Mouse (Mus musculus): ENCODE results near the gene Magix.

Gene Magix

GRCm38 (mm10) chrX:7673578-7674281 lies 7.3 kb downstream of the Magix start:
- DNase-seq (ENCODE audit: low spot score): no peak

GRCm38 (mm10) chrX:7672739-7673138 lies 8.3 kb downstream of the Magix start:
- DNase-seq (ENCODE audit: low spot score): no peak

- no peak for DNase-seq (ENCODE audit: low spot score)
Observed at GRCm38 (mm10) chrX:7670921-7671623, 10.0 kb downstream of the Magix start, which contains the start of gene Plp2. Gene Plp2 (minus strand): TSS chrX:7671390.

GRCm38 (mm10) chrX:7670390-7670881 lies 10.6 kb downstream of the Magix start:
- DNase-seq (ENCODE audit: low spot score): no peak

- no peak for DNase-seq (ENCODE audit: low spot score)
Observed at GRCm38 (mm10) chrX:7665739-7666502, 15.1 kb downstream of the Magix start.

GRCm38 (mm10) chrX:7664791-7665190 lies 16.3 kb downstream of the Magix start:
- no peak for DNase-seq (ENCODE audit: low spot score)

- no peak for DNase-seq (ENCODE audit: low spot score)
Observed at GRCm38 (mm10) chrX:7662936-7663335, 18.1 kb downstream of the Magix start.

GRCm38 (mm10) chrX:7661086-7661485 lies 20.0 kb downstream of the Magix start:
- no peak for DNase-seq (ENCODE audit: low spot score)

GRCm38 (mm10) chrX:7658785-7659589 lies 22.1 kb downstream of the Magix start:
- no peak for DNase-seq (ENCODE audit: low spot score)

GRCm38 (mm10) chrX:7658031-7658784 lies 22.8 kb downstream of the Magix start:
- no peak for DNase-seq (ENCODE audit: low spot score)

GRCm38 (mm10) chrX:7657221-7657639 lies 23.8 kb downstream of the Magix start, which contains the start of gene Prickle3:
Gene Prickle3 (plus strand): TSS chrX:7657260.
- no peak for DNase-seq (ENCODE audit: low spot score)

- DNase-seq (ENCODE audit: low spot score): peak; percentile 45
Observed at GRCm38 (mm10) chrX:7648671-7649304, 32.3 kb downstream of the Magix start.

GRCm38 (mm10) chrX:7645349-7645748 lies 35.7 kb downstream of the Magix start:
- DNase-seq (ENCODE audit: low spot score): peak; percentile 52

- no peak for DNase-seq (ENCODE audit: low spot score)
Observed at GRCm38 (mm10) chrX:7640785-7641184, 40.3 kb downstream of the Magix start.

- DNase-seq (ENCODE audit: low spot score): no peak
Observed at GRCm38 (mm10) chrX:7639536-7640325, 41.3 kb downstream of the Magix start.

GRCm38 (mm10) chrX:7638401-7639091 lies 42.5 kb downstream of the Magix start, which contains the start of gene Syp:
Gene Syp (plus strand): TSS chrX:7638471.
- peak; percentile 33 for DNase-seq (ENCODE audit: low spot score)

- DNase-seq (ENCODE audit: low spot score): no peak
Observed at GRCm38 (mm10) chrX:7635101-7635500, 46.0 kb downstream of the Magix start.

GRCm38 (mm10) chrX:7632560-7632959 lies 48.5 kb downstream of the Magix start:
- no peak for DNase-seq (ENCODE audit: low spot score)

Measured in ovary, postnatal 10 days (tissue).